Mouse (Mus musculus): Measurements from ENCODE around the gene Oprm1.

GRCm38 (mm10) chr10:6928905-6929304 is 170.6 kb downstream of the Oprm1 start:
- TF ChIP-seq MYOD1 (IDR thresholded peaks at IDR 0.05; ENCODE audit: control insufficient read depth in 1 of 3, insufficient read length in 2 of 3, low read depth in 2 of 3) (no peak), E2F4 (IDR thresholded peaks at IDR 0.05; ENCODE audit: insufficient read depth) (no peak), TCF12 (IDR thresholded peaks at IDR 0.05; ENCODE audit: insufficient read depth, poor library complexity, severe bottlenecking) (no peak), POLR2AphosphoS2 (IDR thresholded peaks at IDR 0.05; ENCODE audit: insufficient read length, low read depth) (no peak), POLR2A (IDR thresholded peaks at IDR 0.05; ENCODE audit: insufficient read length, low read depth) (no peak), MAX (IDR thresholded peaks at IDR 0.05; ENCODE audit: low read depth) (no peak), MYOG (IDR thresholded peaks at IDR 0.05; ENCODE audit: control insufficient read depth in 1 of 3, insufficient read depth in 1 of 3, insufficient read length in 2 of 3, low read depth in 2 of 3) (no peak)
